Mouse (Mus musculus): ENCODE results near the gene Plekhh1. TPM values are rescaled to one million over a fixed set of nuclear protein-coding genes. Genes with fewer than 3 reads are reported as not detected.
A peak's percentile ranks its signal among the peaks of the same experiment; 100 is the strongest.

The Plekhh1 gene
- polyA plus RNA-seq, 1 experiment: 34.1 TPM

- no peaks in the 10 kb centered on the region for H3K4me1 ChIP-seq (ENCODE audit: control insufficient read depth, insufficient read depth, low read length)
- H3K9me3 ChIP-seq (replicated peaks; ENCODE audit: control insufficient read depth, insufficient read depth, low read length, poor library complexity, severe bottlenecking): no peaks in the 10 kb centered on the region
- H3K27me3 ChIP-seq (ENCODE audit: control insufficient read depth, insufficient read depth, low read length, poor library complexity, severe bottlenecking): no peaks in the 10 kb centered on the region
- no peak overlapping the region for H3K9ac ChIP-seq (ENCODE audit: low read depth, poor library complexity, severe bottlenecking)
- H3K36me3 ChIP-seq (ENCODE audit: control insufficient read depth, insufficient read depth, low read length, poor library complexity, severe bottlenecking): no peaks in the 10 kb centered on the region
- TF ChIP-seq POLR2A (IDR thresholded peaks at IDR 0.05; ENCODE audit: insufficient read depth, low read length): no peak
- no peak for TF ChIP-seq EP300 (IDR thresholded peaks at IDR 0.05; ENCODE audit: insufficient read depth, low read depth, low read length)
- no peak for TF ChIP-seq CTCF (IDR thresholded peaks at IDR 0.05; ENCODE audit: low read depth, low read length)
- H3K27ac ChIP-seq (ENCODE audit: insufficient read depth, low read length): no peak overlapping the region
- no peak overlapping the region for H3K4me3 ChIP-seq (ENCODE audit: low read depth, low read length)
Measured at GRCm38 (mm10) chr12:79122820-79123219, 93.9 kb downstream of the Plekhh1 start.

DNA sequence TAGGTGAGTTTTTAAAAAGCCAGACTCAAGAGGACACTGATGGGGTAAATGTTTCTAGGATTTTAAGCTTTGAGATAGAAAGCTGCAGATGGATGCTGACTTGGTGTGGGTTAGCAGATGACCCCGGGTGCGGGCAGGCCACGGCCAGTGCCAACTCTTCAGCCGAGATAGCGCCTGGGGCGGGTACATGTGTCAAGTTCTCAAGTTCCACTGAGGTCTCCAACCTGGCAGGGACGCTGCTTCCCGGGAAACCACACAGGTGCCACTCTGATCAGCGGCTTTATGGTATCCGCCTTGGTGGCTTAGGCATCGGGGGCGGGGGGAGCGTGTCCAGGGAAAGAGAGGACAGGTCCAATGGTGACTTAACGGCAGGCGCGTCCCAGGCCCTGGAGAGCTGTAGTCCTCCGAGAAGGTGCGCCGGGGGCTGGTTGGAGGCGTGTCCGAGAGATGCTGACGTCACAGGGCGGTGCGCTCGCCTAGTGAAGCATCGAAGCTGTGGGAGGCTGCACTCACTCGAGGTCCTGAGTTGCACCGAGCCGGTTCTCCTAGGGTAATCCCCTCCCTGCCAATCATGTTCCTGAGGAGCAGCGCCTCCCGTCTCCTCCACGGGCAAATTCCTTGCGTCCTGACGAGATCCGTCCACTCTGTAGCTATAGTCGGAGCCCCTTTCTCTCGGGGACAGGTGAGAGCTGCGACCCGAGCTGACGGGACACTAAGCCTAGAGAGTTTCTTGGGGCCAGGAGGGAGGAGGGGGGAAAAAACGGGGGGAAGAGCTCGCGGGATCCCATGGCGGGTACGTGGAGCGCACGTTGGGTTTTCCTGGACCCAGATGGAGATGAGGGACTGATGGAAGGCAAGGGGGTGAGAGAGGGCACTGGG is 101.6 kb downstream of the Plekhh1 start, which contains the start of gene Arg2:
Gene Arg2, plus strand, starts transcription at position 479 of the 879 bp plus-strand sequence.
- no peak within 1 kb of the TSS for H3K27ac ChIP-seq (ENCODE audit: insufficient read depth, low read length)
- H3K4me1 ChIP-seq (ENCODE audit: control insufficient read depth, insufficient read depth, low read length): no peaks in the 10 kb centered on the region
- H3K36me3 ChIP-seq (ENCODE audit: control insufficient read depth, insufficient read depth, low read length, poor library complexity, severe bottlenecking): no peaks in the 10 kb centered on the region
- no peak for TF ChIP-seq POLR2A (IDR thresholded peaks at IDR 0.05; ENCODE audit: insufficient read depth, low read length)
- no peak for TF ChIP-seq EP300 (IDR thresholded peaks at IDR 0.05; ENCODE audit: insufficient read depth, low read depth, low read length)
- no peak for TF ChIP-seq CTCF (IDR thresholded peaks at IDR 0.05; ENCODE audit: low read depth, low read length)
- H3K4me3 ChIP-seq (ENCODE audit: low read depth, low read length): peak within 1 kb of the TSS; percentile 74
- H3K9ac ChIP-seq (ENCODE audit: low read depth, poor library complexity, severe bottlenecking): no peak within 1 kb of the TSS
- no peaks in the 10 kb centered on the region for H3K9me3 ChIP-seq (replicated peaks; ENCODE audit: control insufficient read depth, insufficient read depth, low read length, poor library complexity, severe bottlenecking)
- H3K27me3 ChIP-seq (ENCODE audit: control insufficient read depth, insufficient read depth, low read length, poor library complexity, severe bottlenecking): peaks cover 20% of the 10 kb centered on the region

Other genes with a start within 250 kb of the Plekhh1 start
- gene Atp6v1d, start 167.5 kb upstream of the Plekhh1 start, polyA plus RNA-seq (2011; ENCODE audit: insufficient read depth, insufficient read length, low read depth, missing spikeins): 77.8 and 83.9 TPM in 2 replicates
- 214 and 231 TPM in 2 replicates for gene Eif2s1, start 167.3 kb upstream of the Plekhh1 start, polyA plus RNA-seq (2011; ENCODE audit: insufficient read depth, insufficient read length, low read depth, missing spikeins)
- gene Plek2, start 122.2 kb upstream of the Plekhh1 start, polyA plus RNA-seq (2011; ENCODE audit: insufficient read depth, insufficient read length, low read depth, missing spikeins): 3.0 and 4.1 TPM in 2 replicates
- 1.4 and 2.3 TPM in 2 replicates for gene Tmem229b, start 21.5 kb upstream of the Plekhh1 start, polyA plus RNA-seq (2011; ENCODE audit: insufficient read depth, insufficient read length, low read depth, missing spikeins)
- 12.9 and 13.5 TPM in 2 replicates for gene Pigh, start 60.5 kb downstream of the Plekhh1 start, polyA plus RNA-seq (2011; ENCODE audit: insufficient read depth, insufficient read length, low read depth, missing spikeins)
- not detected in 2 replicates for gene Arg2, start 101.6 kb downstream of the Plekhh1 start, polyA plus RNA-seq (2011; ENCODE audit: insufficient read depth, insufficient read length, low read depth, missing spikeins)
- gene Vti1b, start 143.5 kb downstream of the Plekhh1 start, polyA plus RNA-seq (2011; ENCODE audit: insufficient read depth, insufficient read length, low read depth, missing spikeins): 58.9 and 59.7 TPM in 2 replicates
- gene Rdh11, start 163.1 kb downstream of the Plekhh1 start, polyA plus RNA-seq (2011; ENCODE audit: insufficient read depth, insufficient read length, low read depth, missing spikeins): 42.1 and 43.2 TPM in 2 replicates
- 1.6 and 2.1 TPM in 2 replicates for gene Rdh12, start 179.8 kb downstream of the Plekhh1 start, polyA plus RNA-seq (2011; ENCODE audit: insufficient read depth, insufficient read length, low read depth, missing spikeins)